Mouse (Mus musculus) liver, adult (tissue): ENCODE measurements around the gene Wnt9a.

Experiments used
- GATA4 ChIP-seq: IDR thresholded peaks from 2 replicates; pipeline ENCODE4 v1.6.1; 2014; ENCODE audit warnings: mild to moderate bottlenecking, low read length; ENCODE audit not compliant: insufficient replicate concordance

Gene Wnt9a

GRCm38 (mm10) chr11:59306461-59307421 lies at the start of gene Wnt9a:
TSS of gene Wnt9a (plus strand) at chr11:59306928.
- no peak for TF ChIP-seq GATA4

- TF ChIP-seq GATA4: no peak
Measured at GRCm38 (mm10) chr11:59259647-59260046, 47.1 kb upstream of the Wnt9a start.

- TF ChIP-seq GATA4: no peak
Measured at GRCm38 (mm10) chr11:59260706-59261493, 45.8 kb upstream of the Wnt9a start.

GRCm38 (mm10) chr11:59262308-59262707 lies 44.4 kb upstream of the Wnt9a start:
- TF ChIP-seq GATA4: no peak

GRCm38 (mm10) chr11:59263870-59264563 lies 42.7 kb upstream of the Wnt9a start:
- no peak for TF ChIP-seq GATA4

- TF ChIP-seq GATA4: no peak
Measured at GRCm38 (mm10) chr11:59264593-59264992, 42.1 kb upstream of the Wnt9a start.

- TF ChIP-seq GATA4: no peak
Measured at GRCm38 (mm10) chr11:59265154-59265813, 41.4 kb upstream of the Wnt9a start.

- TF ChIP-seq GATA4: no peak
Measured at GRCm38 (mm10) chr11:59266727-59267126, 40.0 kb upstream of the Wnt9a start.

GRCm38 (mm10) chr11:59274184-59274583 lies 32.5 kb upstream of the Wnt9a start:
- TF ChIP-seq GATA4: no peak

GRCm38 (mm10) chr11:59276877-59277276 lies 29.9 kb upstream of the Wnt9a start:
- no peak for TF ChIP-seq GATA4

GRCm38 (mm10) chr11:59278047-59278446 lies 28.7 kb upstream of the Wnt9a start:
- TF ChIP-seq GATA4: no peak

GRCm38 (mm10) chr11:59282111-59282510 lies 24.6 kb upstream of the Wnt9a start:
- TF ChIP-seq GATA4: no peak

GRCm38 (mm10) chr11:59282933-59283332 lies 23.8 kb upstream of the Wnt9a start:
- TF ChIP-seq GATA4: no peak

GRCm38 (mm10) chr11:59284146-59284545 lies 22.6 kb upstream of the Wnt9a start:
- no peak for TF ChIP-seq GATA4

GRCm38 (mm10) chr11:59289706-59290105 lies 17.0 kb upstream of the Wnt9a start:
- TF ChIP-seq GATA4: no peak
